Mouse (Mus musculus): ENCODE results near the gene Il25. TPM values are rescaled to one million over a fixed set of nuclear protein-coding genes. Genes with fewer than 3 reads are reported as not detected.

The Il25 gene
- total and polyA plus RNA-seq, 3 experiments: not detected

DNA sequence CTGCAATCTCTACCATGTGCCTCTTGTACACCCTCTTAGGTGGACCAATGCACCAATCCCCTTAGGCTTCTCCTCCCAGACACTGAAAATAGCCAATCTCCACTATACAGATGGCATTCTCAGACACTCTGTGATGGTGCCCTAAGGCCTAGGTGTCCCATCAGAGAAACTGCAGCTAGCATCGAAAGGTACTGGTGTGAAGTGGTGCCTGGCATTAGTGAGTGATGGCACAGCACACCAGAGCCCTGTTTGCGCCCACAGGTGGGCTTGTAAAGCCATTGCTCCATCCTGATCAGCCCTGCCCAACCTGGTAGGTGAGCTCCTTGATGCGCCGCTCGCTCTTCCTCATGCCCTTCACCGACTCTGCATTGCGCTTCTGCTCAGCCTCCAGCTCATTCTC lies 11.5 kb downstream of the Il25 start:
- H3K9me3 ChIP-seq (replicated peaks; ENCODE audit: low read length): no peaks in the 10 kb centered on the region
- peaks cover 47% of the 10 kb centered on the region for H3K27me3 ChIP-seq (replicated peaks)
- no peak overlapping the region for H3K4me2 ChIP-seq (ENCODE audit: insufficient read depth, low read depth, poor library complexity, severe bottlenecking)
- dilution Hi-C loops (cut with MboI; ENCODE audit: extremely low pct_ligation_motif_present, extremely low pct_unique_long_range_greater_than_20kb, low sequenced_read_pairs) (no loop called here), in situ Hi-C loops (cut with MboI; ENCODE audit: low pct_ligation_motif_present, low pct_unique_long_range_greater_than_20kb, low sequenced_read_pairs) (no loop called here)
- no peak for TF ChIP-seq ZMIZ1 (IDR thresholded peaks at IDR 0.05; ENCODE audit: low read depth, low read length)
- no peak for TF ChIP-seq MEF2A (IDR thresholded peaks at IDR 0.05; ENCODE audit: borderline replicate concordance, low read depth, low read length)
- TF ChIP-seq CTCF (conservative IDR thresholded peaks at IDR 0.05 in 1 of 2, IDR thresholded peaks at IDR 0.05 in 1 of 2; ENCODE audit: low read depth in 2 of 2, low read length in 2 of 2): no peak
- no peak for TF ChIP-seq SMC3 (IDR thresholded peaks at IDR 0.05; ENCODE audit: low read depth, low read length)
- no peak for TF ChIP-seq MAZ (IDR thresholded peaks at IDR 0.05; ENCODE audit: low read depth, low read length)
- no peak for TF ChIP-seq RAD21 (IDR thresholded peaks at IDR 0.05; ENCODE audit: low read depth, low read length)
- no peak for TF ChIP-seq ZKSCAN1 (IDR thresholded peaks at IDR 0.05; ENCODE audit: borderline replicate concordance, low read depth, low read length)
- TF ChIP-seq RCOR1 (conservative IDR thresholded peaks at IDR 0.05; ENCODE audit: low read depth, low read length): no peak
- no peak for TF ChIP-seq GABPA (IDR thresholded peaks at IDR 0.05; ENCODE audit: insufficient replicate concordance, low read depth, low read length)
- TF ChIP-seq NELFE (IDR thresholded peaks at IDR 0.05; ENCODE audit: low read depth, low read length): no peak
- no peak for TF ChIP-seq POLR2AphosphoS2 (IDR thresholded peaks at IDR 0.05; ENCODE audit: low read depth, low read length)
- no peak for DNase-seq (ENCODE audit: extremely low read depth)
- H3K4me1 ChIP-seq (ENCODE audit: control insufficient read depth in 1 of 2, insufficient read depth in 2 of 2): peaks cover 7 to 20% of the 10 kb centered on the region in 2 experiments
- H3K79me2 ChIP-seq (replicated peaks; ENCODE audit: control insufficient read depth, extremely low read depth, insufficient read depth, poor library complexity, severe bottlenecking): no peaks in the 10 kb centered on the region
- no peak overlapping the region for H3K9ac ChIP-seq (ENCODE audit: insufficient read depth, low read depth)
- no peaks in the 10 kb centered on the region for H3K36me3 ChIP-seq (replicated peaks in 1 of 2; ENCODE audit: control insufficient read depth in 1 of 2, insufficient read depth in 1 of 2, low read length in 1 of 2)
- no peak overlapping the region for H3K4me3 ChIP-seq (replicated peaks in 1 of 3; ENCODE audit: low read depth in 2 of 3, low read length in 2 of 3, poor library complexity in 1 of 3)
- no peak overlapping the region for H3K27ac ChIP-seq (ENCODE audit: insufficient read depth, low read depth)

DNA sequence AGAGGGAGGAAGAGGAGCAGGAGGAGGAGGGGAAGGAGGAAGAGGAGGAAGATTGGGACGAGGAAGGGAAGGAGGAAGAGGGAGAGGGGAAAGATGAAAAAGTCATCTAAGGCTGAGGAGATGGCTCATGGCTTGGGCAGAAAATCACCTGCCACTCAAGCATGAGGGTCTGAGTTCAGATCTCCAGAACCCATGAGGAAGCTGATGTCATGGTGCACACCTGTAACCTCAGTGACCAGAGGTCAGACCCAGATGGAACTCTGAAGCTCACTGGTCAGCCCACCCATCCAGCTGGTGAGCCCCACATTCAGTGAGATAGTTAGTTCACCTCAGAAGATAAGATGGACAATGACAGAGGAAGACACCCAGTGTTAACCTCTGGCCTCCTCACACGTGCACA lies 12.4 kb downstream of the Il25 start:
- Histone ChIP-seq H3K4me2 (ENCODE audit: insufficient read depth, low read depth, poor library complexity, severe bottlenecking) (no peak overlapping the region), H3K9me3 (replicated peaks; ENCODE audit: low read length) (no peaks in the 10 kb centered on the region), H3K36me3 (replicated peaks in 1 of 2; ENCODE audit: control insufficient read depth in 1 of 2, insufficient read depth in 1 of 2, low read length in 1 of 2) (no peaks in the 10 kb centered on the region), H3K27me3 (replicated peaks) (peaks cover 53% of the 10 kb centered on the region), H3K27ac (ENCODE audit: insufficient read depth, low read depth) (no peak overlapping the region), H3K9ac (ENCODE audit: insufficient read depth, low read depth) (no peak overlapping the region), H3K4me1 (ENCODE audit: control insufficient read depth in 1 of 2, insufficient read depth in 2 of 2) (peaks cover 7 to 20% of the 10 kb centered on the region in 2 experiments), H3K79me2 (replicated peaks; ENCODE audit: control insufficient read depth, extremely low read depth, insufficient read depth, poor library complexity, severe bottlenecking) (no peaks in the 10 kb centered on the region), H3K4me3 (replicated peaks in 1 of 3; ENCODE audit: low read depth in 2 of 3, low read length in 2 of 3, poor library complexity in 1 of 3) (no peak overlapping the region)
- DNase-seq (ENCODE audit: extremely low read depth): no peak
- in situ Hi-C loops (cut with MboI; ENCODE audit: low pct_ligation_motif_present, low pct_unique_long_range_greater_than_20kb, low sequenced_read_pairs) (no loop called here), dilution Hi-C loops (cut with MboI; ENCODE audit: extremely low pct_ligation_motif_present, extremely low pct_unique_long_range_greater_than_20kb, low sequenced_read_pairs) (no loop called here)
- TF ChIP-seq ZMIZ1 (IDR thresholded peaks at IDR 0.05; ENCODE audit: low read depth, low read length) (no peak), CHD2 (IDR thresholded peaks at IDR 0.05; ENCODE audit: low read length) (no peak), CHD1 (IDR thresholded peaks at IDR 0.05; ENCODE audit: low read depth, low read length) (no peak), MAZ (IDR thresholded peaks at IDR 0.05; ENCODE audit: low read depth, low read length) (no peak), POLR2AphosphoS2 (IDR thresholded peaks at IDR 0.05; ENCODE audit: low read depth, low read length) (no peak), PAX5 (IDR thresholded peaks at IDR 0.05; ENCODE audit: low read length) (no peak), ZC3H11A (IDR thresholded peaks at IDR 0.05; ENCODE audit: low read depth, low read length) (no peak), SIN3A (IDR thresholded peaks at IDR 0.05; ENCODE audit: low read length) (no peak), JUND (conservative IDR thresholded peaks at IDR 0.05; ENCODE audit: low read depth, low read length) (no peak), MYC (IDR thresholded peaks at IDR 0.05; ENCODE audit: low read depth, low read length) (no peak), NRF1 (IDR thresholded peaks at IDR 0.05; ENCODE audit: low read depth, low read length) (no peak), JUN (IDR thresholded peaks at IDR 0.05; ENCODE audit: insufficient read depth, low read depth, low read length) (no peak), GABPA (IDR thresholded peaks at IDR 0.05; ENCODE audit: insufficient replicate concordance, low read depth, low read length) (no peak), HCFC1 (IDR thresholded peaks at IDR 0.05; ENCODE audit: low read depth, low read length) (no peak), ZNF384 (IDR thresholded peaks at IDR 0.05; ENCODE audit: low read depth, low read length) (no peak), KAT2A (IDR thresholded peaks at IDR 0.05; ENCODE audit: insufficient replicate concordance, low read length) (no peak), ZKSCAN1 (IDR thresholded peaks at IDR 0.05; ENCODE audit: borderline replicate concordance, low read depth, low read length) (no peak)

Data from CH12.LX (cell line).